Mouse (Mus musculus) T-cell, adult 66 days (primary cell): ENCODE results near the gene 4930402H24Rik. TPM values are rescaled to one million over a fixed set of nuclear protein-coding genes. Genes with fewer than 3 reads are reported as not detected.

Experiments
- total RNA-seq, 2 experiments: library from RNA; stranded (reverse); gene quantifications; 3 replicates in 1 of 2; 4 replicates in 1 of 2; pipeline ENCODE4 v1.2.4; 2023

The 4930402H24Rik gene
- 10 to 100 TPM; 20.6 to 31.5 TPM for total RNA-seq

GRCm38 (mm10) chr2:130905751-130906583 lies at the start of gene 4930402H24Rik, which contains the start of gene Atrn:
4930402H24Rik (minus strand) TSS chr2:130906406.
Atrn (plus strand) TSS chr2:130906495.

GRCm38 (mm10) chr2:130697153-130697810 lies 208.9 kb downstream of the 4930402H24Rik start, which contains the start of gene Slc4a11:
Slc4a11 (minus strand) TSS chr2:130697519.

GRCm38 (mm10) chr2:130667559-130667958 lies 238.6 kb downstream of the 4930402H24Rik start, which contains the start of gene Itpa:
Itpa (plus strand) TSS chr2:130667610.

GRCm38 (mm10) chr2:130664102-130664701 lies 242.0 kb downstream of the 4930402H24Rik start, which contains the start of gene Ddrgk1:
Ddrgk1 (minus strand) TSS chr2:130664659.

Other genes with a start within 250 kb of the 4930402H24Rik start
- 100 to 1,000 TPM; 109 to 115 TPM for gene Ddrgk1, start 241.7 kb downstream of the 4930402H24Rik start, total RNA-seq
- 10 to 100 TPM; 17.7 to 21.4 TPM for gene Itpa, start 238.8 kb downstream of the 4930402H24Rik start, total RNA-seq
- under 1 TPM; 0.33 to 0.61 TPM for gene Slc4a11, start 208.9 kb downstream of the 4930402H24Rik start, total RNA-seq
- 10 to 100 TPM; 25.6 to 26.5 TPM for gene Atrn, start 89 bp upstream of the 4930402H24Rik start, total RNA-seq
- gene Gfra4, start 136.7 kb upstream of the 4930402H24Rik start, total RNA-seq: under 1 TPM in 1 of 2 experiments, not detected in 1; 0.53 TPM
- not detected for gene Adam33, start 157.4 kb upstream of the 4930402H24Rik start, total RNA-seq
- under 1 TPM; 0.09 to 0.18 TPM for gene Siglec1, start 180.4 kb upstream of the 4930402H24Rik start, total RNA-seq
- not detected for gene Hspa12b, start 220.9 kb upstream of the 4930402H24Rik start, total RNA-seq
- not detected for gene Gm11037, start 227.1 kb upstream of the 4930402H24Rik start, total RNA-seq